Mouse (Mus musculus) cortical plate, adult 2 months (tissue): ENCODE results near the gene Asic2. TPM values are rescaled to one million over a fixed set of nuclear protein-coding genes. Genes with fewer than 3 reads are reported as not detected.

ENCODE experiments used
- H3K27ac ChIP-seq: fragments of 200-500 bp; 2 replicates; pipeline ENCODE4 v1.5.1; 2012; ENCODE audit warnings: low read length, control low read depth, inconsistent platforms; ENCODE audit not compliant: insufficient read depth
- H3K4me1 ChIP-seq: fragments of 200-500 bp; 2 replicates; pipeline ENCODE4 v1.6.1; 2011; ENCODE audit warnings: low read length; ENCODE audit not compliant: control insufficient read depth, insufficient read depth
- H3K4me3 ChIP-seq: fragments of 200-500 bp; 2 replicates; pipeline ENCODE4 v1.5.1; 2011; ENCODE audit warnings: mild to moderate bottlenecking, low read length, control low read depth; ENCODE audit not compliant: insufficient read depth
- CTCF ChIP-seq: fragments of 200-500 bp; IDR thresholded peaks from 2 replicates; pipeline ENCODE4 v1.5.1; 2011; ENCODE audit warnings: mild to moderate bottlenecking, control low read depth, low read length; ENCODE audit not compliant: insufficient read depth; ENCODE audit errors: extremely low read depth
- POLR2A ChIP-seq: fragments of 200-500 bp; IDR thresholded peaks from 2 replicates; pipeline ENCODE4 v1.6.1; 2011; ENCODE audit warnings: mild to moderate bottlenecking, low read length, control low read depth; ENCODE audit not compliant: insufficient read depth; ENCODE audit errors: extremely low read depth
- polyA plus RNA-seq: library from polyadenylated mRNA; depleted of rRNA; stranded (reverse); fragments of >200 nt; gene quantifications from 2 replicates; pipeline ENCODE4 v1.2.3, GENCODE M21; 2012

Asic2 gene
- polyA plus RNA-seq, 1 experiment, result 51.8 TPM

DNA sequence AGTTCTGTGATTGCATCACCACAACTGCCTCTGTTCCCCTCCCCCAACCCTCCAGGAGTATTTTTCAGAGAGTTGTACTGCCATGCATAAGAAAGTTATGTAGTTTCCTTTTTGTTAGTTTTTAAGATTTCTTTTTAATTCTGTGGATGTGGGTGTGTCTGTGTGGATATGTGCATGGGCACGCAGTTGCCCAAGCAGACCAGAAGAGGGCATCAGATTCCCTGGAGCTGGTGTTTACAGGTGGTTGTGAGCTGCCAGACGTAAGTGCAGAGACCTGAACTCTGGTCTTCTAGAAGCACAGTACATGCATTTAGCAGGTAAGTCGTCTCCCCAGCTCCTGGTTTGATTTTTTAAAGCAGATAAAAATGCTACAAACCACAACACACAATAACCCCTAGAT lies 322.7 kb downstream of the Asic2 start:
- Histone ChIP-seq H3K4me1 (no peaks in the 10 kb centered on the region), H3K4me3 (no peak overlapping the region), H3K27ac (no peak overlapping the region)
- no peak for TF ChIP-seq POLR2A
- no peak for TF ChIP-seq CTCF

DNA sequence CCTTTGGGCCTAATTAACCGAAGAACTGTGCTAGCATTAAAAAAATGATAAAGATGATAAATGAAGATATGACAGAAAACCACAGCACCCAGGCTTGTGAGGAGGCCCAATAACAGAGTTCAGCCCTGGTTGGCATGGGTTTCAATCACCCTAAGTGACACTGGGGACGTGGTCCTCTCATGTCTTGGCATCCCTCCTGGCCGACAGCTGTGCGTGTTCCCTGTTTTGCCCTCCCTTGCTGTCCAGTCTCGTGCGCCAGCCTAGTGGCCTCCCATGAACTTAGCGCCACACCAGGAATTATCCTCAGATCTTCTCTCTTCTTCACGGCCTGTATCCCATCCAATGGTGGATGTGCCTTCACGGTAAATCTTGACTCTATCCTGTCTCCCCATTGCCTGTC lies 331.9 kb downstream of the Asic2 start:
- TF ChIP-seq POLR2A (no peak), CTCF (no peak)
- H3K4me1 ChIP-seq, result peaks cover 3% of the 10 kb centered on the region; the same call in 1 of the 2 replicates

DNA sequence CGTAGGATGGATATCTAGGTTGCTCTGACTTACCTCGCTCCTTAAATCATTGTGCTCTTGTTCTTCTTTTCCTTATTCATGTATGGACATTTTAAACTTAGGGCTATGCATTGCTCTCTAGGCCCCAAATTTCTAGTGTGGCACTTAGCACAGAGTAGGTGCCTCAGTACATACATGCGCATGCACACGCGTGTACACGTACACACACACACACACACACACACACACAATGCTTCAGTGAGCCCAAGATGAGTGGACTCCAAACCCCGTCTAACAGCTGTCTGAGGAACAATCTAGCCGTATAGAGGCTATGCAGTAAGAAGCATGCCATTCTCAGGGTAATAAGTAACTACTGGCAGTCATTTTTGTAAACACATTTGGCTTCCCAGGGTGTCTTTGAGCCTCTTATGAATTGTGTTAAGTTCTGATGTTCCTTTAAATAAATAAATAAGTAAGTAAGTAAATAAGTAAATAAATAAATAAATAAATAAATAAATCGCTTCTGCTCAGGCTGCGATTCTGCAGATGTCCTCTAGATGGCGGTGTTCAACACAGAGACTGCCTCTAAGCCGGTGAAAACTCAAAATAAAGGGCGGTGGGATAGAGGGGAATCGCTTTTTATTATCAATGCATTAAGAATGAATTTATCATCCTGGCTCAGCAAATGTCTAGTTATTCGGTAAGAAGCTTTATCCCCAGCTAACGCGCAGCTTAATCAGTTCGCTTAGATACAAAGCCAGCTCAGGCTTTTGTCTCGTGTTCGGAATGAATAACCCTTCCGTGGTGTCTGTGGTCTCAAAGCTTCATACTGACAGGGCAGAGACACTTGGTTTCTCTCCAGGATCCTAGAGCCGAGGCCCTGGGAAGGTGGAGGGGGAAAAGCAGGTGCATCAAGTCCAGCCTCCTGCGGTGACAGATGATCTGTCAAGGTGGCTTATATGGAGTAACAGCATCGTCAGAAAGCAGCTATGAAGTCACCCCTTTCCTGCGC lies 333.6 kb downstream of the Asic2 start:
- Histone ChIP-seq H3K4me3 (peak overlapping the region; percentile 41), H3K4me1 (peaks cover 3% of the 10 kb centered on the region; the same call in 1 of the 2 replicates), H3K27ac (no peak overlapping the region)
- TF ChIP-seq POLR2A (no peak), CTCF (peak; percentile 85)

More for the DNA sequence above, 331.9 kb downstream of the Asic2 start:
- Histone ChIP-seq H3K4me3 (no peak overlapping the region), H3K27ac (no peak overlapping the region)

DNA sequence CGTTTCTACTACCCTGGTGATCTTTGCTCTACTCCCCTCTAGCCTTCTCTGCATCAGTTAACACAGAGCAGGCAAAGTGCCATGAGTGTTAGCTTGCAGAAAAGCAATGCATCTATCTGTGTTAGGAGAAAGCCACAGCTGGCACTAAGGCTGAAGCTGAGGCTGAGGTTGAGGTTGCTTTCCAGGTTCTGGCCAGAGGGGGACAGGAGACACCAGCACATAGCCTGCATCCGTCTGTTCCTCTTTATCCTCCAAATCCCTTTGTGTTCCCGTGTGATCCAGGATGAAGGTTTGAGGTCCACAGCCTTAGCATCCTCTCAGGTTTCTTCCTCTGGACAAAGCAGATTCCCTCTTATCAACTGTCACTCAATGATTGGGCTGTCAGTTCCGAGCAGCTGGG lies 343.1 kb downstream of the Asic2 start:
- Histone ChIP-seq H3K4me1 (no peaks in the 10 kb centered on the region; the same call in 1 of the 2 replicates), H3K4me3 (no peak overlapping the region), H3K27ac (no peak overlapping the region)
- TF ChIP-seq POLR2A (no peak), CTCF (peak; percentile 20; the same call in 1 of the 2 replicates)

DNA sequence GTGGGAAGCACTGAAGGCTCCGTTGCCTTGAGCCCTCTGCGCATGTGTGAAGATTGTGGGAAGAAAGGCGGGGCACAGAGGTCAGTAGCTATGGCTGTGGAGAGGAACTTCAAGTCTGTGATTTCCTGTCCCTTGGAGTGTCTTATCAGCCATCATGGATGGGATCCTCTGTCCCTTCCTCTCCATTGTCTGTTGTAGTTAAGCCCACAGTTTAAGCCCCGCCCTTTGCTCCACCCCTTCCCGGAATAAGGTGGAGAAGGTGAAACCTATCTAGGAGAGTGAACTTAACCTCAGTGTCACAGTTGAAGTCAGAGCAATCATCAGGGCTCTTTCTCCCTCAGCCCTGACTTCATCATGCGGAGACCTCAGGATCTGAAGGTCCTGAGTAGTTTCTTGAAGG lies 347.7 kb downstream of the Asic2 start:
- H3K4me1 ChIP-seq, result no peaks in the 10 kb centered on the region; the same call in 1 of the 2 replicates
- no peak overlapping the region for H3K27ac ChIP-seq
- no peak overlapping the region for H3K4me3 ChIP-seq
- TF ChIP-seq POLR2A (no peak), CTCF (no peak)

DNA sequence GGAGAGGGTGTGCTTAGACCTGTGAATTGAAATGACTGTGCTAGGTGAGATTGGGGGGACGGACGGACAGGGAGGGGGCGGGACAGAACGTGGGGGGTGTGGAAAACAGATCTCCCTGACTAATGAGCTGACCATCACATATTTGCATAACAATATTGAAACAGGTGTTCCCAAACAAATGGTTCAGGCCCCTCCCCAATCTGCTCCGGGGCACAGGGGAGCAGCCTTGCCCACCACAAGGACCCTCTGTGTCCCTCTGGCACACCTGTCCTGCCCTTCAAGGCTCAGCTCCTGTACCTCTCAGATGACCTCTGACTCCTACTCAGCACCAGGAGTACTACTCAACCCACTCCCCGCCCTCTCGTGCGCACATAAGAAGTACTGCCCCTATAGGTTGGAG lies 351.8 kb downstream of the Asic2 start:
- Histone ChIP-seq H3K27ac (no peak overlapping the region), H3K4me3 (no peak overlapping the region), H3K4me1 (no peaks in the 10 kb centered on the region)
- TF ChIP-seq POLR2A (no peak), CTCF (no peak)

DNA sequence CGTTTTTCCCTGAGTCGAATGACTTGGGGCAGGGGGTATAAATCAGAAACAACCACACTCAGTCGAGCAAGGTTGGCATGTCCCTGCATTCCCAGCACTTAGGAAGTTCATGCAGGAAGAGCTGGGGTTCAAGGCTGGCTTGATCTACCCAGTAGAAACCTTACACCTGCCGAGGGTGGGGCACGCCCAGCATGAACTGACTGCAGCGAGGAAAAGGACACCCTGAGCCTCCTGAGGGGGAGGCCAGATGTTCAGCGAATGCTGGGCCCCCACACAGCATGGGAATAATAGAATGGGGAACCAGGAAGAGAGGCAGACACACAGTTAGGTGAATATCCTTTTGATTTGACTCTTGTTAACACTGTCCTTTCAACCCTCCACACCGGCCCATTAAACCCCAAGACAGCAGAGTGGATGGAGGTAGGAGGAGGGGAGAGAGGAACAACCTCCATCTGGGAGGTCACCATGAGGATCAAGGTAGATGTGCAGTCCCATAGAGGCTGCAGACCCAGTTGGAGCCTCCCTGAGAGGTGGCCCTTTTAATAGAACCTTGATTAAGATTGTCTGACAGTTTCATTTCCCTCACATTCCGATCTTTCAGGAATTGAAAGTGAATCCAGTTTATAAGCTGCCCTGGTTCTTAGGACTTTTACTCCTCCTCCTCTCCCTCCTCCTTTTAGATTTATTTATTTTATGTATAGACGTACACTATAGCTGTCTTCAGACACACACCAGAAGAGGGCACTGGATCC lies 354.2 kb downstream of the Asic2 start:
- TF ChIP-seq CTCF (no peak), POLR2A (no peak)
- Histone ChIP-seq H3K27ac (no peak overlapping the region), H3K4me3 (no peak overlapping the region), H3K4me1 (no peaks in the 10 kb centered on the region)

DNA sequence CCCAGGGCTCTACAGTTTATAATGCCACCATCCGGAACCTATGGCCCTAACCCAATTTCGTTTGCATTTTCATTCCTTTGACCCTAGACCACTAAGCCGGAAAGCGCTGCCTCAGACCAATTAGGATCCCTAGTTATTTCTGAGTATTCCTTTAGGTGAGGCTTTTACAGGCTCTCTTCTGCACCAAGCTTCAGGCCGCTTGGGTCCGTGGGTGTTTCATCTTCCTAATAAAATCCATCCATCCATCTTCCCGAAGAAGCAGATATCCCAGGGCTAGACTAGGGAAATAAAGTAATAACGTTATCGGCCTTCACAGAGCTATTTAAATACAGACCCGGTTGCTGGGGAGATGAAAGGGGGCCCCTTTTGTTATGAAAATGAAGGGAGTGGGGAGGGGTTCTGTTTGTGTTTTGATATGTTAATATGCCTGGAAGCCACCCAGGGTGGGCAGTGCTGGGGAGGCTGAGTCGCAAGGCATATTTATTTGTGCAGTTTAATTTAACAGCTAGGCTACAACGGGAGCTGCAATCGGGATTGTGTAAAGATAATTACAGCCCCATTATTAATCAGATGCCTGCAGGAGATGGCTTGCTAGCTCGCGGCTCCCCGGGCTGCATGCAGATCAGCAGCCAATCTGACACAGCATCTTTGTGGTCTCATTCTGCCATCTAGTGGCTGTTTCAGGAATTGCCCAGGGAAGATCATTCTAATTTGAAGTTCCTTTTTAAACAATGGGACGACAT lies 355.3 kb downstream of the Asic2 start:
- TF ChIP-seq POLR2A, result no peak
- TF ChIP-seq CTCF, result peak; percentile 85
- Histone ChIP-seq H3K4me3 (peak overlapping the region; percentile 33; the same call in 1 of the 2 replicates), H3K27ac (no peak overlapping the region), H3K4me1 (no peaks in the 10 kb centered on the region)

DNA sequence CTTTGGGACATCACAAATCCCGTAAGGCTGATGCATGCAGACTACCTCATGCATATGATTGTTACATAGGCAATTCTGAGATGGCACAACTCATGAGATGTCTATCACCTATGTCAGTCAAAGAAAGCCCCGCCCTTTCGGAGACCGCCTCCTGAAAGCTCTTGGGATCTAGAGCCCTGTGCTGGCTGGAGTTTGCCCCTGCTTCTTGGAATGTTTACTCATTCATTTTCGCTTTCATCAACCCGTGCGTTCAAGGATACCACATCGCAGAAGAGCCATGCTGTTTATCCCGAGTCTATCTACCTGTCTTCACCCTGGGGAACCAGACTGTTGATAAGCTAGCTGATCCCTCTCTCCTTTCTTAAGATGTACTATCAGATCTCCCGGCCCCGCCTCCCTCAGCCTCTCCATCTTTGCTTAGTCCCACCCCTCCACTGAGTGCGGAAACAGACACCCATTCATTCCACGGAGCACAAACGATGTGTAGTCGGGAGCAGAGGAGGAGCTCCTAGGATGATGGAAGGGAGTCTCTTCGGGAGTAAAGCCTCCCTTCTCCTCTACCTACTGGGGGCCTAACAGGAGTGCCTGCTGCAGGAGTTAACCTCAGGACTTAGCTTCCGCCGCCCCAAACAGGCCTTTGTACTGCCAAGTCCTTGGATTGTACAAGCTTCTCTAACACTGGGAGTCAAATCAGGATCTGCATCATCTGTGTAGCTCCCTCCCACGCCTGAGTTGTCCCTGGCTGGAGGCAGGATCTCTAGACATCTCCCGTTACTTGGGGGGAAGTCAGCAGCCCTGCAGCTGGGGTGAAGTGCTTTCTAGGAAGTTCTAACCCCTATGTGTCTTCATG lies 356.1 kb downstream of the Asic2 start:
- H3K4me3 ChIP-seq, result peak overlapping the region; percentile 33
- peak; percentile 59; the same call in 1 of the 2 replicates for TF ChIP-seq POLR2A
- TF ChIP-seq CTCF, result no peak
- no peak overlapping the region for H3K27ac ChIP-seq

More for the DNA sequence above, 356.1 kb downstream of the Asic2 start:
- H3K4me1 ChIP-seq, result no peaks in the 10 kb centered on the region
